Mouse (Mus musculus): ENCODE data around the gene Dll4.

GRCm38 (mm10) chr2:119314742-119315310, 10.8 kb upstream of the Dll4 start:
- TF ChIP-seq TBP (IDR thresholded peaks at IDR 0.05; ENCODE audit: low read depth, low read length) (no peak), USF1 (IDR thresholded peaks at IDR 0.05; ENCODE audit: low read depth, low read length) (no peak), CTCF (IDR thresholded peaks at IDR 0.05 in 2 of 3, conservative IDR thresholded peaks at IDR 0.05 in 1 of 3; ENCODE audit: control insufficient read depth in 1 of 3, insufficient read depth in 1 of 3, low read depth in 2 of 3, low read length in 3 of 3, poor library complexity in 1 of 3, severe bottlenecking in 1 of 3) (no peak), POLR2A (IDR thresholded peaks at IDR 0.05; ENCODE audit: control insufficient read depth in 1 of 2, insufficient read depth in 1 of 2, low read depth in 1 of 2, low read length in 2 of 2, poor library complexity in 1 of 2) (no peak), MAFK (IDR thresholded peaks at IDR 0.05; ENCODE audit: borderline replicate concordance, low read depth, low read length) (no peak), MXI1 (IDR thresholded peaks at IDR 0.05; ENCODE audit: low read depth, low read length) (no peak), USF2 (IDR thresholded peaks at IDR 0.05; ENCODE audit: borderline replicate concordance in 1 of 2, insufficient read depth in 1 of 2, low read depth in 1 of 2, low read length in 2 of 2) (no peak), RCOR1 (IDR thresholded peaks at IDR 0.05; ENCODE audit: low read depth, low read length) (no peak)

All from MEL (cell line).